Mouse (Mus musculus) thymus, postnatal 10 days (tissue): ENCODE measurements around the gene Gm21317.
"Not testable (repeated sequence)": the region's sequence is repeated elsewhere in the genome, so short reads cannot be mapped to it uniquely, and the experiment has no call there.

ENCODE experiments used
- DNase-seq, 2 experiments: peaks; one replicate each; pipeline ENCODE4 v3.0.0; 2021; ENCODE audit warnings: low spot score in 2 of 2

Gm21317 gene

GRCm38 (mm10) chrY:82224927-82225326 lies at the start of gene Gm21317:
Gm21317 (plus strand) TSS chrY:82225227.
- DNase-seq = not testable (repeated sequence)
